Mouse (Mus musculus) stomach, embryonic 15.5 days (tissue): ENCODE measurements around the gene Loxl3. TPM values are rescaled to one million over a fixed set of nuclear protein-coding genes. Genes with fewer than 3 reads are reported as not detected.

Source experiments
- ATAC-seq: fragments of 200-750 bp; cut with Nextera tagmentation; 2 replicates; pipeline ENCODE4 v1.8.0; 2017; ENCODE audit warnings: low read depth, moderate number of reproducible peaks, moderate TSS enrichment; ENCODE audit not compliant: insufficient read depth, low FRiP score
- H3K27ac ChIP-seq: fragments of 300-500 bp; sonication (generic); 2 replicates; pipeline ENCODE4 v1.5.1; 2015; ENCODE audit warnings: mild to moderate bottlenecking, inconsistent platforms
- H3K27me3 ChIP-seq: fragments of 300-500 bp; sonication (generic); replicated peaks from 2 replicates; pipeline ENCODE4 v1.6.1; 2015; ENCODE audit warnings: inconsistent platforms
- H3K36me3 ChIP-seq: fragments of 300-500 bp; sonication (generic); 2 replicates; pipeline ENCODE4 v1.6.1; 2015; ENCODE audit warnings: inconsistent platforms
- H3K4me1 ChIP-seq: fragments of 300-500 bp; sonication (generic); 2 replicates; pipeline ENCODE4 v1.6.1; 2015; ENCODE audit warnings: inconsistent platforms
- H3K4me2 ChIP-seq: fragments of 300-500 bp; sonication (generic); 2 replicates; pipeline ENCODE4 v1.6.1; 2015; ENCODE audit warnings: mild to moderate bottlenecking, inconsistent platforms
- H3K4me3 ChIP-seq: fragments of 300-500 bp; sonication (generic); replicated peaks from 2 replicates; pipeline ENCODE4 v1.5.1; 2015; ENCODE audit warnings: inconsistent platforms
- H3K9ac ChIP-seq: fragments of 300-500 bp; sonication (generic); 2 replicates; pipeline ENCODE4 v1.6.1; 2015; ENCODE audit warnings: inconsistent platforms
- H3K9me3 ChIP-seq: fragments of 300-500 bp; sonication (generic); 2 replicates; pipeline ENCODE4 v1.6.1; 2016; ENCODE audit warnings: inconsistent platforms
- WGBS: fragments of 180-500 bp; shearing (Covaris S2); methylation state at CpG from one replicate; pipeline ENCODE4 v1.1.7; 2015; 5-methylcytosine and 5-hydroxymethylcytosine counted together
- polyA plus RNA-seq: library from polyadenylated mRNA; unstranded; fragments of >200 nt; fragmentation: Nextera tagmentation; extraction: Ambion mirVana; gene quantifications from 2 replicates; pipeline ENCODE4 v1.2.1, GENCODE M21; 2015

Gene Loxl3
- polyA plus RNA-seq, 1 experiment from 2014 or later: 16.2 TPM

- Histone ChIP-seq H3K9me3 (no peaks in the 10 kb centered on the region), H3K27ac (peak within 1 kb of the TSS; percentile 32; the same call in 1 of the 2 replicates), H3K9ac (no peak within 1 kb of the TSS), H3K27me3 (peaks cover 18% of the 10 kb centered on the region), H3K4me2 (peak within 1 kb of the TSS; percentile 35), H3K36me3 (peaks cover 7% of the 10 kb centered on the region), H3K4me3 (peak within 1 kb of the TSS; percentile 22), H3K4me1 (peaks cover 18% of the 10 kb centered on the region)
- WGBS: 40% methylated on average over 3 of the region's 3 CpGs
- peak; percentile 49 for ATAC-seq
Observed at GRCm38 (mm10) chr6:83057790-83058189, 23.8 kb downstream of the Loxl3 start, which contains the start of gene Dqx1. Gene Dqx1, plus strand, starts transcription at chr6:83057844.

DNA sequence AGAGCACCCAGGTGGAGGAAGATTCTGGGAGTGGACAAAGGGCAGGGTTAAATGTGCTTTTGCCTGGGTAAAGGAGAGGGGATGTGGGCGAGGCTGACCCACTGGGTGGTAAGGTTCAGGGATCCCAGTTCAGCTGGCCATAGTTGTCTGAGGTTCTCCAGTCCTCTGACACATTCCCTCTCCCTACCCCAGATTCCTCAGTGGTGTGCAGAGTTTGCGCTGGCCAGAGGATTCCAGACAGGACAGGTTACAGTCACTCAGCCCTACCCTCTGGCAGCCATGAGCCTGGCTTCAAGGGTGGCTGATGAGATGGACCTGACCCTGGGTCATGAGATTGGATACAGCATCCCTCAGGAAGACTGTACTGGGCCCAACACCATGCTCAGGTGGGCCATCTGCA, 24.8 kb downstream of the Loxl3 start:
- WGBS: 87% methylated on average over 2 of the region's 2 CpGs
- Histone ChIP-seq H3K27ac (no peak overlapping the region), H3K9ac (no peak overlapping the region), H3K4me2 (peak overlapping the region; percentile 35; the same call in 1 of the 2 replicates), H3K27me3 (peaks cover 27% of the 10 kb centered on the region), H3K36me3 (peaks cover 7% of the 10 kb centered on the region), H3K4me1 (peaks cover 10% of the 10 kb centered on the region), H3K4me3 (0 out of 2 replicates have a peak overlapping the region, but pooled peaks have one; percentile 22), H3K9me3 (no peaks in the 10 kb centered on the region)
- no peak for ATAC-seq

DNA sequence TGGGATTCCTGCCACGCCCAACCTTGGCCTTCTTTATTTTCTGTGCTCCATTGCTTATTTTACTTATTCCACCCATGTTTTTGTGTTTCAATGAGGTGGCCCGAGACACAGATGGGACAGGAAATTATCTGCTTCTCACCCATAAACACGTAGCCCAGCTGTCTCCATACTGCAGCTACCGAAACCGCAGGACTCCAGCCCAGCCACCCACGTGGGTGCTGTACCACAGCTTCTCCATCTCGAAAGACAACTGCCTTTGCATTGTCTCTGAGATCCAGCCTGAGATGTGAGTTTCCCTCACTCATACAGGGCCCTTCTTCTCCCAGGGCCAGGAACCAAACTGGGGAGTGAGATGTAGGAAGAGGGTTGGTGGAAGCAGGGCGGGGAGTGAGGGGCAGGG, 32.0 kb downstream of the Loxl3 start:
- Histone ChIP-seq H3K9me3 (no peaks in the 10 kb centered on the region), H3K27me3 (peaks cover 93% of the 10 kb centered on the region), H3K4me1 (peaks cover 24% of the 10 kb centered on the region), H3K9ac (no peak overlapping the region), H3K4me3 (no peak overlapping the region), H3K36me3 (no peaks in the 10 kb centered on the region), H3K27ac (no peak overlapping the region), H3K4me2 (no peak overlapping the region)
- WGBS: 32% methylated on average over 8 of the region's 8 CpGs
- ATAC-seq: no peak

DNA sequence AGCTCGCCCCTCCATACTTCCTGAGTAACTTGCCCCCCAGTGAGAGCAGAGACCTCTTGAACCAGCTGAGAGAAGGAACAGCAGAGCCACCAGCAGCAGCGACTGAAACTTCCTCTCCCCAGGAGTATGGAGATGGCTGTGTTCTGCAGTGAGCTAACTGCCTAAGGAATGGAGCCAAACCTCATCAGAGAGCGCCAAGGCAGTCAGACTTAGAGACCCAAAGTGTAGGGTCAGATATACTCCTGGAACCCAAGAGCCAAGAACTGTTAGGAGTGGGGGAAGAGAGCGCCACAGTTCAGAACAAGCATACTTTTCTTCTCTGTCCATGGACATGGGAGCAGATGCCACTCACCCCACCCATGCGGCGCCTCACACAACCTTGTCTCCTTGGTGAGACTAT, 32.5 kb downstream of the Loxl3 start:
- Histone ChIP-seq H3K9me3 (no peaks in the 10 kb centered on the region), H3K27ac (no peak overlapping the region), H3K9ac (no peak overlapping the region), H3K4me2 (no peak overlapping the region), H3K36me3 (no peaks in the 10 kb centered on the region), H3K4me1 (peaks cover 28% of the 10 kb centered on the region), H3K4me3 (no peak overlapping the region), H3K27me3 (peaks cover 93% of the 10 kb centered on the region)
- no peak for ATAC-seq
- WGBS: 24% methylated on average over 6 of the region's 6 CpGs

- ATAC-seq: no peak
Observed at GRCm38 (mm10) chr6:83068221-83068620, 34.2 kb downstream of the Loxl3 start.

GRCm38 (mm10) chr6:83068706-83069487, 34.9 kb downstream of the Loxl3 start:
- H3K27me3 ChIP-seq: peaks cover 94% of the 10 kb centered on the region
- 1% methylated on average over 80 of the region's 81 CpGs for WGBS
- H3K9ac ChIP-seq: no peak overlapping the region

More at GRCm38 (mm10) chr6:83068221-83068620, 34.2 kb downstream of the Loxl3 start:
- Histone ChIP-seq H3K9ac (no peak overlapping the region), H3K4me1 (peaks cover 28% of the 10 kb centered on the region), H3K27ac (no peak overlapping the region), H3K36me3 (no peaks in the 10 kb centered on the region), H3K9me3 (no peaks in the 10 kb centered on the region), H3K4me2 (peak overlapping the region; percentile 56), H3K27me3 (peaks cover 94% of the 10 kb centered on the region), H3K4me3 (peak overlapping the region; percentile 28)
- 9% methylated on average over 8 of the region's 8 CpGs for whole genome bisulfite sequencing

DNA sequence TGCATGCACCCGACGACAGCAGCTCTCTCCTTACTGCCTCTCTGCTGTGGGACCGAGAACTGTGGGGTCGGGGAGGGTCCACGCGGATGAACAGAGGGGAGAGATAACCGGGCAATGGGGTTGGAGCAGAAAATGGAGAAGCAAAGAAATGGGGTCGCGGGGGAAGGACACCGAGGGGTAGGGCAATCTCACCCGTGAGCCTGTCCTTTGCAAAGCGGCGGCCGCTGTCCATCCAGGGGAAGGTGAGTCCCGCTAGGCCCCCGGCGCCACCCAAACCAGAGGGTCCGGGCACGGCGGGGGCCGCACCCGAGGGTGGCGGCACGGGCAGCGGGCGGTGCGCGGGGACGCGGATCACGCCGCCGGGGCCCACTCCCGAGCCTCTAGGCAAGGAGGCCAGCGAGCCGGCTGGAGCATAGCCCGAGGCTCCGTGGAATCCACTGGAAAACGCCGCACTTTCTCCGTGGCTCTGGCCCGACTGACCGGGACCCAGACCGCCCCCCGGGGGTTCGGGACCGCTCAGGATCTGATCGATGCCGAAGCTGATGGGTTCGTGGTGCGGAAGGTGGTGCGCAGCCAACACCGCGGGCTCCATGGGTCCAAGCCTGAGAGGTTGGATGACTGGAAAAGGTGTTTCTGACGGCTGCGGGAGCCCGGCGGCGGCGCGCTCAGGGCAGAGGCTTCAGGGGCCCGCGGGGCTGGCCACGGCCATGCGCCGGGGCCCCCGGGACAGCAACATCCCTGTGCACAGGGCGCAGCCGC, 35.7 kb downstream of the Loxl3 start:
- H3K4me3 ChIP-seq: peak overlapping the region; percentile 28
- no peaks in the 10 kb centered on the region for H3K36me3 ChIP-seq
- no peak overlapping the region for H3K9ac ChIP-seq
- H3K27me3 ChIP-seq: peaks cover 93% of the 10 kb centered on the region
- H3K9me3 ChIP-seq: no peaks in the 10 kb centered on the region
- H3K4me1 ChIP-seq: peaks cover 28% of the 10 kb centered on the region
- 2% methylated on average over 69 of the region's 69 CpGs for WGBS
- H3K27ac ChIP-seq: no peak overlapping the region
- ATAC-seq: no peak
- peak overlapping the region; percentile 56 for H3K4me2 ChIP-seq

More at GRCm38 (mm10) chr6:83068706-83069487, 34.9 kb downstream of the Loxl3 start:
- no peak overlapping the region for H3K27ac ChIP-seq
- ATAC-seq: no peak
- H3K4me3 ChIP-seq: peak overlapping the region; percentile 28
- peaks cover 28% of the 10 kb centered on the region for H3K4me1 ChIP-seq
- H3K4me2 ChIP-seq: peak overlapping the region; percentile 56
- H3K9me3 ChIP-seq: no peaks in the 10 kb centered on the region
- no peaks in the 10 kb centered on the region for H3K36me3 ChIP-seq

DNA sequence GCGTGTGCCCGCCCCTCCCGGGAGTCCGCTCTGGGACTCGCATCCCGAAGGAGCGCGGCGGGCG, 36.1 kb downstream of the Loxl3 start, which contains the start of gene Tlx2:
Gene Tlx2 (minus strand): TSS at position 47 of the 64 bp plus-strand sequence.
- Histone ChIP-seq H3K36me3 (no peaks in the 10 kb centered on the region), H3K9me3 (no peaks in the 10 kb centered on the region), H3K27ac (no peak within 1 kb of the TSS), H3K9ac (no peak within 1 kb of the TSS), H3K4me2 (peak within 1 kb of the TSS; percentile 56), H3K27me3 (peaks cover 92% of the 10 kb centered on the region), H3K4me1 (peaks cover 28% of the 10 kb centered on the region), H3K4me3 (peak within 1 kb of the TSS; percentile 28)
- under 1% methylated on average over 10 of the region's 10 CpGs for WGBS
- ATAC-seq: no peak

DNA sequence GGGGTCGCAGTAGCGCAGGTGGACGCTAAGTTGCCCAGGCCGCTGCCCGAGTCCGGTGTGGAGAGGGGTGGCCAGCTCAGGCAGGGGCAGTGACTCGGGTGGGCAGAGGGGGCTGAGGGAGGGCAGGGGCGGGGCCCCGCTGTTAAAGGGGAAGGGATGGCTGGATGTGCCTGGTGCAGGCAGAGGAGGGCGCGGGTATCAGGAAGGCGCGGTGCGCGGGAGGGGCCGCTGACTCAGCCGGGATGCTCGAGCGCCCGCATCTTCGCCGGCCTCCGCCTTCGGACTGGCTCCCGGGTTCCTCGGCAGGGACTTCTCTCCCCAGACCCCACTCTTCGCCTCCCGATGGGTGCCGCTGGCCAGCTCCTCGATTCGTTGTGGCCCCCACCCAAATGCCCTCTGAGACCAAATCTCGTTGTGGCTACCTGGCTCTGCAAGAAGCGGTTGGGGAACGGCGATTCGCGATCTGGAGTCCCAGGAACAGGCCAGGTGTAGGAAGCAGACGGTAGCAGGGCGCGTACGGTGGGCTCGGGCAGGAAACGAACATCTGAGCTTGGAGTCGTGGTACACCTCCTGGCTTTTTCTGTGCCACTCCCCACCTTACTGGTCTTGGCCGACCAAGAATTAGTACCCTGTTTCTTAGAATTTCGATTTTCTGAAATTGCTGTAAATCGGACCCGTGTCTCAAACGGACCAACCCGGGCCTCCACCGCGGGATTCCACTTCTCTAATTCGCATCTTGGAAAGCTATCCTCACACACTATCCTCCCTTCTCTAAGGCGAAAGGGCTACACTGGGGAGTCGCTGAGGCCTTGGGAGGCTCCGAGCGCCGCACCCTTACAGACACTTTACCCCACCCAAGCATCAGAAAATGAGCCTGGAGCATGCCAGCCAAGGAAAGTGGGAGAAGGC, 36.6 kb downstream of the Loxl3 start:
- WGBS: under 1% methylated on average over 52 of the region's 58 CpGs
- peak overlapping the region; percentile 28 for H3K4me3 ChIP-seq
- ATAC-seq: no peak
- H3K9me3 ChIP-seq: no peaks in the 10 kb centered on the region
- peak overlapping the region; percentile 37 for H3K4me2 ChIP-seq
- no peak overlapping the region for H3K27ac ChIP-seq
- H3K27me3 ChIP-seq: peaks cover 93% of the 10 kb centered on the region
- no peak overlapping the region for H3K9ac ChIP-seq
- peaks cover 28% of the 10 kb centered on the region for H3K4me1 ChIP-seq
- H3K36me3 ChIP-seq: no peaks in the 10 kb centered on the region

- Histone ChIP-seq H3K27ac (no peak overlapping the region), H3K4me1 (peaks cover 28% of the 10 kb centered on the region), H3K36me3 (no peaks in the 10 kb centered on the region), H3K4me2 (peak overlapping the region; percentile 16; the same call in 1 of the 2 replicates), H3K9me3 (no peaks in the 10 kb centered on the region), H3K27me3 (peaks cover 91% of the 10 kb centered on the region), H3K4me3 (peak overlapping the region; percentile 28), H3K9ac (no peak overlapping the region)
- 2% methylated on average over 24 of the region's 24 CpGs for WGBS
- no peak for ATAC-seq
Observed at GRCm38 (mm10) chr6:83071220-83071619, 37.2 kb downstream of the Loxl3 start.

- no peak overlapping the region for H3K4me3 ChIP-seq
- H3K36me3 ChIP-seq: no peaks in the 10 kb centered on the region
- no peak overlapping the region for H3K27ac ChIP-seq
- H3K9ac ChIP-seq: no peak overlapping the region
- no peak overlapping the region for H3K4me2 ChIP-seq
- H3K4me1 ChIP-seq: peaks cover 19% of the 10 kb centered on the region
- H3K27me3 ChIP-seq: peaks cover 63% of the 10 kb centered on the region
- H3K9me3 ChIP-seq: no peaks in the 10 kb centered on the region
- no peak for ATAC-seq
- 12% methylated on average over 2 of the region's 2 CpGs for WGBS
Observed at GRCm38 (mm10) chr6:83074979-83075378, 41.0 kb downstream of the Loxl3 start.
